Mouse (Mus musculus) left cerebral cortex, adult 11 months (tissue): ENCODE measurements at regions not wholly inside any gene's neighbourhood (a gene's known extent, or its start where the extent isn't known, plus 50 kb on each side); places are given as distances from the start of the nearest gene placed in this dataset.

Experiments used
- DNase-seq: peaks from one replicate; pipeline ENCODE4 v3.0.0; 2022; ENCODE audit warnings: low spot score

DNA sequence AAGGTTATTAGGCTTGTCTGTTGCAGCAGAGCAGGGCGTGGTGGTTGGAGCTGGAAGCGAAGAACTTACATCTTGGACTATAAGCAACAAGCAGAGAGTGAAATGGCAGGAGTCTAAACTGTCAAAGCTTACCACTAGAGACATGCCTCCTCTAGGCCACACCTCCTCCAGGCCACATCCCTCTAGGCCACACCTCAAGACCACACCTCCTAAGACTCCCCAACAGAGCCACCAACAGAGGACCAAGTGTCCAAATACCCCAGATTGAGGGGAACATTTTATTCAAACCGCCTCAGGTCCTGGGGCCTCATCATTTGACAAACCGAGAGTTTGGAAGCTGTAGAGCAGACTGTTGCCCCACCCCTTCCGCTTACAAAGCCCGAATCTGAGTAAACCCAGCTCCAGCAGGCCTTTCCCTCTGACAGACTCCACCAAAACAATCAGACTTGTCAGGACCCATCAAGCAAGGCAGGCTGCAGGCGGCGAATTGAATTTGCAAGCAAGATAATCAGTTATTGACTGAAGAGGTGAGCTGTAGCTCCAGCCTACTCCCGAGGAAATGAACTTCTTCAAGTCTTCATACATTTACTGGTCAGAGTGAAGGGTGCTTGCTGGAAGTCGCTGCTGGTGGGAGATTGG lies 253.5 kb upstream of the Kcnab2 start:
- no peak for DNase-seq

DNA sequence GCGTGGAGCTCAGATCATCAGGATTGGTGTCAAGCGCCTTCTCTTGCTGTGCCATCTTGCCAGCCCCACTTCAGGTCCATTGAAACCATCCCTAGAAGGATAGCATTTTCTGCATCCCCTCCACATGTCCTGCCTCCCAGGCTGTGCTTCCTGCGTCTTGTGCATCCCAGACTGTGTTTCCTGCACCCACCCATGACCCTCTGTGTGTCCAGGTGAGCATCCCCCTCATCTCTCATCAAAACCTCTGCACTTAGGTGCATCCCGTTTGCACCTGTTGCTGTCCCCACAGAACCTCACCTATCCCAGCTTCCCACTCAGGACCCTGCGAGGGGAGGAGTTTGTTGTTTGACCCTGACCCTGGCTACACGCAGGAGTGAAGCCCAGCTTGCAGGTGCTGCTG lies 251.8 kb upstream of the Kcnab2 start:
- DNase-seq = no peak

DNA sequence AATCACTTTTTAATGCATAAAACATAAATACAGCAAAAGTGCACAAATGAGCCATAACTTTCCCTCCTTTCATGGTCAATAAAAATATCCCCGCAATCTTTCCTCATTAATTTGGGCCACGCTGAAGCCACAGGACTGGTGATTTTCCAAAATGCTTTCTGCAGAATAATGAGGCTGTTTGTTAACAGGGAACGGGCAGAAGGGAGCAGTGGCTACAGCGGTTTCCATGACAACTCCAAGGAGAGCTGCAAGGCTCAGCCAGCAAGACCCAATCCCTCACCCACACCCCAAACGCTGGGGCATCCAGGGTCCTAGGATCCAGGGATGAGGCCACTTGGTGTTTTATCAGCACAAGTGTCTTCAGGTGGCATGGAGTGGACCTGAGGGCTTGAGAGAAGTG lies 248.2 kb upstream of the Kcnab2 start:
- DNase-seq = no peak

DNA sequence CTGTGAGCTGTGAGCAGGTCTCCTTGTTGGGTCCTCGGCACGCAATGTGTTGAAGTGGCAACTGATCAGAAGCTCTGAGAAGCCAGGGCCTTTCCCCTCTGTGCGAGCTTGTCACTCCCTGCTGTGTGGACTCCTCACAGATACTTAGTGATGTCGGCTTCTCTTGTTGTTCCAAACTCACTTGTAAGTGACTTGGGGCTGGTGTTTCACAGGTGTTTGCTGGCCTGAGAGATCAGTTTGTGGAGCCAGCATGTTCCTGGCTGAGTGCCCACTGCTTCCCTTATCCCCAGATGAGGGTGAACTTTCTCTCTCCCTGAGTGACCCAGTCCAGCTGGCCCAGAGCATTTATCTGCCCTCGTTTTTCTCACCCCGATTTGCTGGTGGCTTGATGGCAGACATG lies 247.8 kb upstream of the Kcnab2 start:
- no peak for DNase-seq

DNA sequence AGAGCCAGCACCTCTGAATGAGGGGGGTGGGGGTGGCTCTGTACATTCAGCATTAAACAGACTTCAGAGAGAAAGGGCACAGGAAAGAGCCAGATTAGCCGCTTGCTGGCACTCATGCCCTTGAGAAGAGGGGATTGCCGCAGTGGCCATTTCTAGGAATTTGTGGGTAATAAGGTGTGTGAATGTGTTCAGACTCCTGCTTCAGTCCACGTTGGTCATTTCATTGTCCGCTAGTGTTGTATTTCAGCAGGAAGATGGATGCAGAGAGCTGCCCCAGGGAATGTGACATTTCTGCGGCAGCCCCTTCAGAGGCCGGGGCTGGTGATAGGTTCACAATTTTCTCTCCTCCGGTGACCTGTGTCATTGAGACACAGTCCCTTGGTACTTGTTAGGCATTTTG lies 247.1 kb upstream of the Kcnab2 start:
- DNase-seq = no peak

DNA sequence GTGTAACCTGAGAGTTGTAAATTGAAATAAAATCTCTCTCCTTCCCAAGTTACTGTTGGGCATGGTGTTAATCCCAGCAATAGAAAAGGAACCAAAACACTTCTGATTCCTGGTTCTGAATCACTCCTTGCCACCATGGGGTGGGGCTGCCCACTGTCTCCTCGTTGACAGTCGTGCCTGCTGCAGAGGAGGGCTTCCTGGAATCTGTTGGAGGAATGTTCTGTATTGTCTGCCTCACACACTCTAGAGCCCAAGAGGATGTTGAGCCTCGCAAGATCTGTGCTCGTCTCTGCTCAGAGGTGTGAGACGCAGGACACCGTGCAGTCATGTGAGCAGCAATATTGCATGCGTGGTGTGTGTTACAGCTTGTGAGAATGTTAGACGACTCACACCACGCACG lies 246.4 kb upstream of the Kcnab2 start:
- DNase-seq = no peak

DNA sequence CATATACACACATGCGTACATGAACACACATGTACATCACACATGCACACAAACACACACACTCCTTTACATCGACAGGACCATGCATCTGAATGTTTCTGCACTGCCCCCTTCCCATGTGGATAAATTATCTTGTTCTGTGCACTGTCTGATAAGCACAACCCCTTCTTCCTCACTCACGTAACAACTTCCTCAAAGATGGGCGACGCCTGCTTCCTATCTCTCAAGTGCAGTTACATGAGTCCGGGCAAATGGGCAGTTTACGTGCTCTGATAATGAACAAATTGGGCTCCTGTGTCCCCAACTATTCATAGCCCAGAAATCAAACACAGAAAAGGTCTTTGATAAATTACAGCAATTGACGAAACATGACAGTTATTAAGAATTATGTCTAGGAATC lies 242.9 kb upstream of the Kcnab2 start:
- DNase-seq = no peak

DNA sequence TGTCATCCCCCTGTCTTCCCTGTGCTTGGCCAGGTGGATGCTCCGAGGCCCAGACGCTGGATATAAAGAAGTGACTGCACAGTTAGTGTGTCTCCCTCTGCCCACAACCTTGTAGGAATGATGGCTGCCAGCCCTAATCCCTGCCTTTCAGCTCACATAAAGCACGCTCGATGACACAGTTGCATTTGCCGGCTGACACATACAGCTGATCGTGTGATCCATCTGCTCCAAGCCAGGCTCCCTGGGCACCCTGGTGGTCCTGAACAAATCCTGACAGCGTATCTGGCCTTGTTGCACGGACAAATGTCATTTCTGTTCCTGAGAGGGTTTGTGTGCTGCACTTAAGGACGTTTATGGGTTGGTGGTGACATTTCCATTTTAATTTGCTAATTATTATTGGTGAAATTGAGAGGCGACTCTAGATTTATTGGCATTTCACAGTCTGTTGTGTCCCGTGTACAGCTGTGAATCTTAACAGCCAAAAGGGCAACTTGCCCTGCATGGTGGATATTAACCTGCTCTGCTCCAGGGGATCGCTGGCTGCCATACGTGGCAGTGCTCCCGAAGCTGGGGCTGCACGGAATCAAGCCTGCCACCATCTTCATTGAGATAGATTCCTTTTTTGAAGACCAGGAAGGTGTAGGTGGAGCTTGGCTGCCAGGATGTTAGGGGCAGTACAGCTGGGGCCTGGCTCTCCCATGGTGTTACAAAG lies 241.9 kb upstream of the Kcnab2 start:
- DNase-seq = no peak

DNA sequence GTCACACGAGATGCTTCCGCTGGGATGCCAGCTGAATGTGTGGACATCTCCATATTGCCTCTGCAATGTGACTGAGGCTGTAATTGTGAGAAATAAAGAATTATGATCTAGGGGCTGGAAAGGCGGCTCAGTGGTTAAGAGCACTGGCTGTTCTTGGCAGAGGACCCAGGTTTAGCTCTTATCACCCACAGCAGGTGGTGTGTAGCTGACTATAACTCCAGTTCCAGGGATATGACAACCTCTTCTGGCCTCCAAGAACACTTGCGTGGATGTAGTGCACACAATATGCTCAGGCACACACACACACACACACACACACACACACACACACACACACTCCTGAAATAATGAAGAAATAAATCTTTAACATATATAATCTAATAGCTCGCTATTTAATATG lies 232.7 kb upstream of the Kcnab2 start:
- no peak for DNase-seq

DNA sequence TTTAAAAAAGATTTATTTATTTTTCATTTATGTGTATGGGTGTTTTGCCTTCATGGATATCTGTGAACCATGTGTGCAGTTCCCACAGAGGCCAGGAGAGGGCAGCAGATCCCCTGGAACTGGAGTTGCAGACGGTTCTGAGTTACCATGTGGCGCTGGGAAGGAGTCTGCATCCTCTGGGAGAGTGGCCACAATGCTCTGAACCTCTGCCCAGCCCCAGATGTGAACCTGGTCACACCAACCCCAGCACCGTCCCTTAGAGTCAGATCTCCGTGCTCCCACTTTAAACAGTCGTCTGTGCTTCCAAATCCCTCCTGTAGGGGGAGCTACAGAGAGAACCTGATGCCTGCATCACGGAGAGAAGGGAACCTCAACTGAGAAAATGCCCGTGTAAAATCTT lies 222.5 kb upstream of the Kcnab2 start:
- no peak for DNase-seq

DNA sequence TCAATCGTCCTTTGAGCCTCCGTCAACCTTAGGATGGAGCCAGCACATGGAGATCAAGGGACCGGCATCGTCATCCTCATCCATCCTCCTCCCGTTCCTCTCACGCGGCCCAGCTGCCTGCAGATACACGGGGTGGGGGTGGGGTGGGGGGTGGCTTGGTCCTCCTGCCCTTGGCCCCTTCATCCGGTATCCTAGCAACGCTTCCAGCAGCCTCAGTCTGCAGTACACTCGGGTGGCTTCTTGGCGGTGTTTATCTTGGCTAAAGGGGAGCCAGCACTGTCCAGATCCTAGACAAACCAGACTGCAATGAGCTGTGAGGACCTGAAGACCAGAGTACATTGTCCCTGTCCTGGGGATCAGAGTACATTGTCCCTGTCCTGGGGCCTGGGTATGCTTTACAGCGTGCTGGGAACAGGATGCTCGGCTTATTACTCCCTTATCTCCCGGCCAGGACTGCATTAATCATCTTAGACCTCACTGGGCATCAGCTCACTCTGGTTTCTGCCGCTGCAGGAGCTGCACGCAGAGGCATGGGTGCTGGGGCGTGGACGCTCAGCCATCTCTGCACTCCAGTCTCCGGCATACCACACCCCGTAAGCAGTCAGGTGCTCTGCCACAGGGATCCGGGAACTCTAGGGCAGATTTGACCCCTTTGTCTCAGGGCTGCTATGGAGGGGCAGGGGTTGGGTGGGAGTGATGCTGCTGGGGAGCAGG lies 219.7 kb upstream of the Kcnab2 start:
- DNase-seq = no peak

DNA sequence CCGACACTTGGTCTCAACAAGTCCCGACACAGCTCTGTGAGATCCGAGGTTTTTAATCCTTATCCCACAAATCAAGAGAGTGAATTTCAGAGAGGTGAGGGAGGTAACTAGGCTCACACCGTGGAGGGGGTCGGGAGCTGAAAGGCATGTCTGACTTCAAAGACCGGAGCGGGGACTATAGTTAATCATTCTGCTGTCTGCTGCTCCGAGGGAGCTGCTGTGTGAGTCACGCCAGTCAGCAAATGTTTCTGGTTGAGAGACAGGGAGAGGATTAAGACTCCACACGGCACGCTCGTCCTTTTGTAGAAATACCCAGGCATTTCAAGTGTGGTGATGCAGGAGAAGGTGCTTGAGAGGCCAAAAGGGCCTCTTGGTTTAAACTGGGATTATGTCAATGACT lies 214.1 kb upstream of the Kcnab2 start:
- no peak for DNase-seq

DNA sequence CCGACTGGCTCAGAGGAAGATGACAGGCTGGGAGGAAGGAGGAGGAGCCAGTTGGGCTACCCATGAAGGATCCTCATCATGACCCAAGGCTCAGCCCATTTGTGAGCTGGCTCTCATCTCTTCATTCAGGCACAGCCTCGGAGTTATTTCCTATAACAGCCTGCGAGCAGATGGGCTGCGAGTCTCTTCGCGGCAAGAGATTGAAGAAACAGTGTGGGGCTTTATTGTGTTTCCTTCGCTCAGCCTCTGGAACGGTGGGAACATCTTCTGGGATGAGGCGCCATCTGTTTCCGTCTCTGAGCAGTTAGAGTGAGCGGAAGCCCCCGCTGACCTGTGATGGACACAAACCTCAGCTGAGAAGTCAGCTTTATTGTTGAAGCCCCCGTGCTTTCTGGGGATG lies 213.6 kb upstream of the Kcnab2 start:
- no peak for DNase-seq

DNA sequence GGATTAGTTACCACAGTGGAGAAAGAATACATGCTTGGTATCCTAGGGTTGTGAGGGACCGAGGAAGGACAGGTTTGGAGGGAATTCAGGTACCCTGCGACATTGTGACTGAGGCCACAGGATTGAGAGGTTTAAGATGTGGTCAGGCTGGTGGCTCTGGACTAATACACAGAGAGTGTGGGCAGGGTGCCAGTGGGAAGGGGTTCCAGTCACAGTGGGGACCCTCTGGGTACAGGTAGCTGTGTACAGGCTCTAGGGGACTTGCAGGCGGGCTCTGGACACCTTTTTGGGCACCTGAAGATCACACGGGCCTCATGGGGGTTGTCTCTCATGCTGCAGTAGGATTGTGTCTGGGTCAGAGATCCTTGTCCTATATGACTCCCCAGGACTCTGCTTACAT lies 213.1 kb upstream of the Kcnab2 start:
- DNase-seq = no peak

DNA sequence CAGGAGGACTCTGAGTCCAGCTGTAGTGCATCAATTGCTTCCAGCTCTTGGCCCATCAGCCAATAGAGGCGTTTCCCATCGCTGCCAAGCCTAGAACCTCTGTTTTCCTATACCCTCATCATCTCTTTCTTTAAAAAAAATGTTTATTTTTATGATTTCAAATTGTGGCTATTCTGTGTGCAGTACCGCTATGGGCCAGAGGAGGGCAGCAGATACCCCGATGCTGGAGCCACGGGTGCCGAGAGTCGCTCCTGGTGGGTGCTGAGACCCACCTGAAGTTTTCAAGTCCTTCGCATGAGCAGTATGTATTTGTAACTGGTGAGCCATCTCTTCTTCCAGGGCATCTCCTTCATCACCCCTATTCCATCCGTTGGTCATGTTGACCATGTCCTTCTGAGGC lies 212.2 kb upstream of the Kcnab2 start:
- no peak for DNase-seq

DNA sequence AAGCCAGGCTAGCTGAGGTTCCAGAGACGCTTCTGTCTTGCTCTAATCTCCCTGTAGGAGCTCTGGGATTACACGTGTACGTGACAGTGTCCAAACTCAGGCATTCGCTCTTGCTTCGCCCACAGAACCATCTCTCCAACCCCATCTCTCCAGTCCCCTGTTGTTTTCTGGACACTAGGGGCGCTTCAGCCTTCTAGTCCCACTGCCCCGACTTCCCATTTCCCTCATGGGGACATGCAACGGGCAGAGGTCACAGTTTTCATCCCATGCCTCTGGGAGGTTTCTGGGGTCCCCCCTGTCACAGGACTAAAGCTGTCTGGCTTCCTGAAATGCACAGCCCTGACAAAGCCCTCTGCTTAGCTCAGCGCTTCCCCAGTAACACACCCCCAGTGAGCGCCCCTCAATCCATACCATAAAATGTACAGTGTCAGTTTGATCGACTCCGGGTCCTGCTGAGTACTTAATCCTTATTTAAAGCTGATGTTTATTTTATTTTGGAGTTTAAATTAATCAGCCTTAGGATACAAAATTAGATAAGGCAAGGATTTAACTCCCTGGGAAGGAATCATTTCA lies 208.9 kb upstream of the Kcnab2 start:
- no peak for DNase-seq

DNA sequence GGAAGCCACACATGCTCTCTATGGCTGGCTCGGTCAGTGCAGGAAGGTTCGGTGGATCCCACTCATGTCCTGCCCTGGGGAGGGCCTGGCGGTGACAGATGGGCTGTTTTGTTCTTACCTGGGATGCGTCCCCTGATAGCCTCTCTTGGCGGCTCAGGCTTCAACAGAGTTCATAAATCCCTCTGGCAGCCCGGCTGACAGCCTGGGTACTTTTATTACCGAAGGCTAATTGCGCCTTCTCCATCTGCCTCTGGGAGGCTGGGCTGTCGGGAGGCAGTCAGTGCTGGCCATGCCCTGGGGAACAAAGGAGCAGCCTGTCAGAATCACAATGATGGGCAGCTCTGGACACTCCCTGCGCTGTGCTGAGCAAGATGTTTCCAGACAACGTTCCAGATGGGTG lies 196.5 kb upstream of the Kcnab2 start:
- no peak for DNase-seq

DNA sequence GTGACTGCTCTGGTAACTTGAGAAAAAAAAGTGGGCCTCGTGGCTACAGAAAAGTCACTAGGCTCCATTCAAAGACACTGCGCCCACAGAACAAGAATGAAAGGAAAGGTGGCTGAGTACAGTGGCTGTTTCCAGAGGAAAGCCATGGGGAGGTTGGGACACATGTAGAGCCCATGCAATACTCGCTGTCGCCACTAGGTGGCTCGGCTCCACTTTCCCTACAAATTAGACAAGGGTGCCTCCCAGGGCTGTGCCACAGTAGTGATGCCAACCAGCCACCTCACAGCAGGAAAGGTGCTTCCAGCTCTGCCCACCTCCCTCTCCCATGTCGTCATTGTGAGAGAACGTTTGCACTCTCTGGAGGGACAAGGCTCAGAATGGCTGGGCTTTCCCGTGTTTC lies 185.8 kb upstream of the Kcnab2 start:
- DNase-seq = no peak

DNA sequence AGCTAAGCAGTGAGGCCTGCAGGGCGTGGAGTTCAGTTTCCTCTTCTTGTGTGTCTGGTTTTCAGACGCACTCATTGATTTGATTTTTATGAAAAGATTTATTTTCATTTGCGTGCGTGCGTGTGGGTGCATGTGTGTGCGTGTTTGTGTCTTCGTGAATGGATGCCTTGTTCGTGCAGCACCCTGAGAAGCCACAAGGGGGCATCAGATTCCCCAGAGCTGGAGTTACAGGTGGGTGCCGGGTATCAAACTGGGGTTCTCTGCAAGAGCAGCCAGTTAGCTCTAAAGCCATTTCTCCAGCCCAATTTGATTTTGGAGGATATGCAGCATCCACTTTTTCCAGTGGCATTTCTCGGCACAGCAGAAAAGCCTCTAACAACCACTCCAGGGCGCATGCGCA lies 185.4 kb upstream of the Kcnab2 start:
- no peak for DNase-seq

DNA sequence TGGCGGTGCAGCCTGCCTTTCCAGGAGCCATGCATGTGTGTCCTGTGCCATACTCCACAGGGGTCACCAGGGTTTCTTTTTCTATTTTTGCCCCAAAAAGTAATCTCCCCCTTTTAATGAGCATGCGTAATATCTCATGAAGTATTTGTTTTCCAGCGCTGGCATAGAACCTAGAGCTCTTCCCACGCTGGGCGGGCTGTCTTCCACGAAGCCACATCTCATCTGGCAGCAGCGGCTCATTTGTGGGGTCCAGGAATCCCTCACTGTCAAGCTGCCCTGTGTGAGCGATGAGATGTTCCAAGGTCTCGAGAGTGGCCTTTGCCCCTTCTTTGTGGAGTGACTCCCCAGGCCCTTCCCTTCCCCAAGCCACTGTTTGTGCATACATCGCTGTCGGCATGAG lies 184.8 kb upstream of the Kcnab2 start:
- DNase-seq = no peak

DNA sequence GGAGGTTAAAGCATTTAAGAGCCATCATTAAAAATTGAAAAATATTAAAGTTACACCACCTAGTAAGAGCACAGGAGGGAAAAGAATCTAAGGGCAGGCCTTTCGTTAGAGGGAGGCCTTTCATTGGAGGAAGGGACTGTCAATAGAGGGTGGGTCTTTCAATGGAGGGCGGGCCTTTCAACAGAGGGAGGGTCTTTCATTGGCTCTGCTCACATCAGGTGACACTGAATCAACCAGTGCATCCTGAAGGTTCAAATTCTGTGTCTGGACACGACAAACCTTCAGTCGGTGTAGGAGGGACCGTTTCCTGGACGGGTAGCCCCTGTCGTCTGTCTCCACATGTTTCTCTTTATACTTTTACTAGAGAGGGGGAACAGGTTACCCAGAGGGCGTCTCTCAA lies 172.5 kb upstream of the Kcnab2 start:
- no peak for DNase-seq

DNA sequence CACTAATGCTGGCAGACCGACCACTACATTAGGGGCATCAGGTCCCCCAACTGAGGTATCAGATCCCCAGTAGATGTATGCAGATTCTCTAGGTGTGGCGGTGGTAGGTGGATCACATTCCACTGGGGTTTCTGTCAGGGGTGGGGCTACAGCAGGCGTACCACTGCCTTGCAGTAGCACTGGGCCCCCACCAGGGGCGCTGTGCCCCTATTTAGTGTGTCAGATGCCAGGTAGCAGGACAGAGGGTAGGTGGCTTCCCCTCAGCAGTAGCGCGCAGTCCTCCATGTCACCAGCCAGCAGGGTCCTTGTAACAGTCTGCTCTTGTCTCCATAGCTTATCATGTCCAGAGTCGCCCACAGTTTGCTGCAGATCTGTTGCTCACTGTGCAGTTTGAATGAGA lies 169.9 kb upstream of the Kcnab2 start:
- no peak for DNase-seq

DNA sequence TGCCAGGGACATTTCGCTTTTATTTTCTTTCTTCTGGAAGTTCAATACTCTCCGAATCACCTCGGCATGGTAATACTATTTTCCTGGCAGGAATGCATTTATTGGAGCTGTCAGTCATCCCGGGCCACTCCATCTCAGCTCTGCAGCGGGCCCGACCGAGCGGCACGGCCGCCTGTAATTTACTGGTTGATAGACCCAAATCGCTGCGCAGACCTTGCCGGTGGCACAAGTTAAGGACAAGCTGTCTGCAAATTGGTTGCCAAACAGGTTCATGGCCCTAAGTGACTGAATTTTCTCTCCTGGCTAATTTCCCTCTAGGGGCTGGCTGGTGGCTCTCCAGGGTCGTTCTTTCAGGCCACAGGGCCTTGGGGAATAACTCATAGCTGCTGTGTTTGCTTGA lies 169.4 kb upstream of the Kcnab2 start:
- no peak for DNase-seq
